Mouse (Mus musculus): ENCODE data around the gene Spata7.
"Not testable (repeated sequence)": the region's sequence is repeated elsewhere in the genome, so short reads cannot be mapped to it uniquely, and the experiment has no call there.

Spata7 gene

DNA sequence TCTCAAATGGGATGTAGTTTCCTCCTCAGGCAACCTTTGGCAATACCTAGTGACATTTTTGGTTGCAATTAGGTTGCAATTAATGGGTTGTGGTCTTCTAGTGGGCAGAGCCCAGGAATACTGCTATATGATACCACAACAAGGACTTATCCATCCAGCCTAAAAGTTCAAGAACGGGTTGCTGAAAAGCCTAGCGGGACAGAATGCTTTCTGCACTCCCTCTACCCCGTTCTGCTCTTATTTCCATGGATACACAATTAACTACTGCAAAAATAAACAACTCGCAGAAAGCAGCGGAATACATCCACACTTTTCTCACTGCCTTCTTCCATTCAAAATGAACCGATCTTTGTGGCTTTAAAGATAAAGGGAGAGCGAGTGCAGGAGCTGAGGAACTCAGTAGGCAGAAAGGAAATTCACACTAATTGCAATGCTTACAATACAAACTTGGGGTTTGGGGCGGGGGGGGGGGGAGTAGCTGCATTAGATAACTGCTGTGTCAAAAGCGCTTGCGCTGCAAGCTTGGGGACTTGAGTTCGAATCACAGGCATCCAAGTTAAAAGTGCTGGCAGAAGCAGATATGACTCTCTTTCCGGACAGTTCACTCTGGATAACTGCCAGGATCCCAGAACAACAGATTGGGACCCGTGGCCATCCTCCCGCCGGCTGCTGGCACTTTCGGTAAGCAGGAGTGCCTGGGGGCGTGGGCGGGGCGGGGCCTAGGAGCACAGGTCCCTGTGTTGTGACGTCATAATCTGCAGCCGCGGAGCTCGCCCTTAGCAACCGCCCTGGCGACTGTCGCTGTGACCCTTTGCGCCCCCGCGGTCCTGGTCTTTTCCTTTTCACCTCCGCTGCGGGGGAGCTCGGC is at the start of gene Spata7:
Gene Spata7, plus strand, starts transcription at position 766 of the 868 bp plus-strand sequence.
- peak; percentile 96 for DNase-seq (ENCODE audit: low spot score)

DNA sequence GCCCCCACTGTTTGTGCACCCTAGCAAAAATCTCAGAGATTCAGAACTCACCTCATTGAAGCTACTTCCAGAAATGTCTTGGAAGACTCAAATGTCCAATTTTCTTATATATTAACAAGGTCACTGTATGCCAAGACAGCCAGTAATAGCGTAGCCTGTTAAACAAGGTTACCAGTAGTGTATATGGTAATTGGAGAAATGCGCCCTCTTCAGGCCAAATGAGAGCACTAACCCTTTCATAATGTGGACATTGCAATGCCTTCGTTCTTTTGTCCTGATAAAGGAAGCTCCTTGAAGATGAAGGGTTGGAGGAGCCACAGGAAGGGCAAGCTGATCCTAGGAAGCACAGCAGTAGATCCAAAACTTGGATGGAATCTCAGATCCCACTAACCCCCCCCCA is 42.7 kb upstream of the Spata7 start:
- DNase-seq (ENCODE audit: low spot score): peak; percentile 69

DNA sequence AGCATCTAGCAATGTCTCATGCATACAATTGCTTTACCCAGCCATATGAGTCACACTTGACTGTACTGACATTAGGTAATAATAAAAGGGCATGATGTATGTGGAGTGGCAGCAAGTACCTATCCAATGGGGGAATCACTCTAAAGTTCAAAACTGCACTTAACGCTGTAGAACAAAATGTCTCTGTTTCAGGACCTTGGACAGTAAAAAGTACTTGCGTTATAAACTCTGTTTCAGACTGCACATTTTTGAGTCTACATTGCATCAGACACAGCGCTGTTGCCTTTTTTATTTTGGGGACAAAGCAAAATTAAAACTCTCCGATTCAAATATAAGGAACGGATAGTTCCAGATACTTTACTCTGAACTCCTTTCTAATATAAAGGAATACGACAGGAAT is 39.4 kb upstream of the Spata7 start:
- DNase-seq (ENCODE audit: low spot score): peak; percentile 67

DNA sequence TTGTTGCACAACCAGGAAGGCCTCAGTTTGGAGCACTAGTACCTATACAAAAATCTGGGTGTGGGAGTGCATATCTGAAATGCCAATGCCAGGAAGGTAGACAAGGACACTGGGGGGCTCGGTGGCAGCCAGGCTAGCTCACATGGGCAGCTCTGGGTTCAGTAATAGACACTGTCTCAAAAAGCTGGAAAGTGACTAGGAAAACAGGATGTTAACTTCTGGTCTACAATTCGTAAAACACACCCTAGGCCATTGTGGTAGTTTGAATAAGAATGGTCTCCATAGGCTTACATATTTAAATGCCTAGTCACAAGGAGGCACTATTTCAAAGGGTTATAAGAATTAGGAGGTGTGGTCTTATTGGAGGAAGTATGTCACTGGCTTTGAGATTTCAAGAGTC is 36.9 kb upstream of the Spata7 start:
- no peak for DNase-seq (ENCODE audit: low spot score)

DNA sequence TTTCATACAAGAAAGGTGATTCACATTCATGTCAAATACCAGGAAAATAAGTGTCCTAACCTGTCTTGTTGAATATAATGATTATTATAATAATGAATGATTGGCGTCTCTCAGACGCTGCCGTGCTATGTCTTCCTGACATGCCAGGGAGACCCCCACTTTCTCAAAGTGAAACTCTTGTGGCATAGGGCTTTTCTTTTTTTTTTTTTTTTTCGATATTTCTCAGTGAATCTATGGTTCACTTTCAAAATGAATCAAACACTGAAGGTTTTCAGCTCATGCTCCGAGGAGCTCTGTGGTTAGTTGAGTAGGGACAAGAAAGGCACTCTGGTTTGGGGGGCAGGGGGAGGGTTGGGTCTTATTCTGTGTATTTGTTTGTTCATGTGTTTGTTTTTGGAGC is 27.1 kb upstream of the Spata7 start:
- no peak for DNase-seq (ENCODE audit: low spot score)

DNA sequence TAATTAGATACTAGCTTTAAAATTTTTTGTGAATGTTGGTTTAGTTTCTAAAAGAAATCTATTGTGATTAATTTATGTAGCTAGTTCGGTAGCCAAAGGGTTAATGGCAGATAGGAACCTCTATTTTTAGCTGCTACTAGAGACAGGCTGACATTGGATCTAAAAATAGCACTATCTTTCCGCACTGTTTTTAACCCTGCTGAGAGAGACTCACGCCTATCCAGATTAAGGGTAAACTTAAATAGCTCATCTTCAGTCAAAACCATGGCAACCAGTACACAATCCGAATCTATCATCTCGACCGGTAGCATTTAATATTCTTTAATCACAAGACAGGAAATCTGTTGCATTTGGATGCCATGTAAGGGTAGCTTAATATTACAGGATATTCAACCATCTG is 25.8 kb upstream of the Spata7 start:
- DNase-seq (ENCODE audit: low spot score): peak; percentile 22

DNA sequence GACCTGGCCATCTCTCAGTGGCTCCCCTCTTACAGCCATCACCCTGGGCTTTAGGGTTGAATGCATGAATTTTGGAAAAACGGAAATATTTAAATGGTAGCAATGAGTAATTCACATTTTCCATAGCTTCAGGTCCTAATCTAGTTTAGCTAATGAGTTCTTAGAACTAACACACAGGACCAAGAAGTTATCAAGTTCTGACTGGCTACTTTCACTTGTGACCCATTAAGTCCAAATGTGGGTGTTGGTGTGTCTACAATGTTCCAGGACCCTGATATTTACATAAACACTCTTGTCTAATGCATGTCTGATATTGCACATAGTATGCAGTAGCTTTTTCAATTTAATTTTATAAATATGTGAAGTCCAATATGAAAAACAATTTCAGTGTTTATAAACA is 22.7 kb upstream of the Spata7 start:
- no peak for DNase-seq (ENCODE audit: low spot score)

DNA sequence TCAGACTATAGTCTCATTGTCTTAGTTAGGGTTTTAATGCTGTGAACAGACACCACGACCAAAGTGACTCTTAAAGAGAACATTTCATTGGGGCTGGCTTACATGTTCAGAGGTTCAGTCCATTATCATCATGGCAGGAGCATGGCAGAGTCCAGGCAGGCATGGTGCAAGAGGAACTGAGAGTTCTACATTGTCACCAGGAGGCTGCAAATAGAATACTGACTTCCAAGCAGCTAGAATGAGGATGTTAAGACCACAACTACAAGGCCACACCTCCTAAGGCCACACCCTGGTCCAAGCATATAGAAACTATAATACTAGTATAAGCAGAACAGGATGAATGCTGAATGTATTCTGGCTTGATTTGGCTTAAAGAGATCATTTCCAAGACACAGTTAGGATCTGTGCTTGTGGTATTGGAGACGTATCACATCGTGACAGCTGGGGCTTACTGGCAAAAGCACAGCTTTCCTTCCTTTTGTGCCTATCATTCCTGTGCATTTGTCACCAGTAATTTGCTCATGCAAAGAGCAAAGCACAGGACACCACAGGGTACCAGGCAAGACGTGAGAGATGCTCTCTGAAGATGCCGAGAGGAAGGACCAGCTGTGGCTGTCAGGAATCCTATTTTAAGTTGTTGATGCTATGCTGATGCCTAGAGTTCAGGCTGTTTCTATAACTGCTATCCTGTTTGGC is 21.2 kb upstream of the Spata7 start:
- no peak for DNase-seq (ENCODE audit: low spot score)

DNA sequence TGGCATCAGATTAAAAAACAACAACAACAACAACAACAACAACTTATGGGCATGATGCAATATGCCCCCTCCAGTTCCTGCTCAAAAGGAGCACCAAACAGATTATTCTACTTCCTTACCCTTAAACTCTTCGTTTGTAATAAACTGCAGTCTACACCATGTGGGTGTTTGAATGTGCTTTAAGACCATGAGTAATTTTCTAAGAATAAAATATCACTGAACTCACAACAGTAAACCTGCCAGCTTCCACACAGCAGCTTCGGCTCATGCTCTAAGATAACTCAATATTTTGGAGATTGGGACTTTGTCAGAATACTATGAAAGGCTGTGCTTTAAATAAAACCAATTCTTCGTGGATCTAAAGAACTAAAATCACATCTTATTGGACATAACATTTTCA is 17.6 kb upstream of the Spata7 start:
- DNase-seq (ENCODE audit: low spot score): no peak

DNA sequence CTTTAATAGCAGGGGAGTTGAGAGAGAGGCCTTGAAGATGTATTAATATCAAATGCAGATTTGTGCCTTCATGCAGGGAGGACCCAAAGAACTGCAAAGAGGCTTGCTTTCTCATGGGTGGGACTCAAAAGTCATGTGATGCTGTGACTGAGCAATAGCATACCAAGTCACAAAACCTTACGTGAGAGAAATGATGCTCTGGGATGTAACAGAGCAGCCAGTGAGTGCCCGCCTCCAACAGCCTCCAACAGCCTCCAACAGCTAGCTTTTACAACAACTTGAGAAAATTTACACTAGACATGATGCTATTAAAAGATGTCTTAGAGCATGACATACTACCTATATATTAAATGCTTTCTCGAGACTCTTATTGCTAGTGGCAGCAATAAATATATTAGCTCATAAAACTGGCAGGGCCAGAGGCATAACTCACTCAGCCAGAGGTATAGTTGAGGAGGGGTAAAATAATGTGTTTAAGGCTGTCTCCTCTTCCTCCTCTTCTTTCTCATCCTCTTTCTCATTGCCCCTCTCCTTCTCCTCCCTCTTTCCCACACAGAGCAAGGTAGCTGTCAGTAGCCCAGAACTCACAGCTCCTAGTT is 12.9 kb upstream of the Spata7 start:
- DNase-seq (ENCODE audit: low spot score): no peak

DNA sequence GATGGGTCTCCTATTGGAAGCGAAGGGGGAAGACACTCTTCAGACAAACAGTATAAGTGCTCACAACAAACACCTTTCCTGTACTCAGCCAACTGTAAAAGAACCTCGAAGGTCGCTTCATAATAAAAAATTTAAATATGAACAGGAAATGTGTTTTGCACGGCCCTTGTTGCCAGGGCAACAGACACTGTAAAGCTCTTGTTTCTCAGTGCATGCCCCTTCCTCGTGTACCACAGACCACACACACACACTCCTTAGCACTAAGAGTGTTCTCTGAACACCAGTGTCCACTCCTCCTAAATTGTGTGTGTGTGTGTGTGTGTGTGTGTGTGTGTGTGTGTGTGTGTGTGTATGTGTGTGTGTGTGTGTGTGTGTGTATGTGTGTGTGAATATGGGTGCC is 12.2 kb upstream of the Spata7 start:
- DNase-seq (ENCODE audit: low spot score): no peak

DNA sequence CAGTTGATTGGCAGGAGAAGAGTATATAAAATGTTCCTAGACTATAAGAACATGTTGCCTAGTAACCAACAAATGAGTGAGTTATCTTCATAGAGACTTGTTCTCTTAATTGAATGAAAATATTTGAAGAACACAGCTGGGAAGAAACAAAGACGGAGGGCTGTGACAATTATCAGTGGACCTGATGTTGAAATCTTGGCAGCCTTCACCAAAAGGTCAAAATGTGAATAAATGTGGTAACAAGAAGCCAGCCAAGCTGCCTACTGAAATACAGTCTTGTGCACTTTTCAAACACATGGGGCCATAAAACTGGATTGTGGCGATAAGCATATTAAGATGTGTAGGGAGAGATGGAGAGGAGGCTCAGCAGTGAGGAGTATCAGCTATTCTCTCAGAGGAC is 8.5 kb upstream of the Spata7 start:
- no peak for DNase-seq (ENCODE audit: low spot score)

DNA sequence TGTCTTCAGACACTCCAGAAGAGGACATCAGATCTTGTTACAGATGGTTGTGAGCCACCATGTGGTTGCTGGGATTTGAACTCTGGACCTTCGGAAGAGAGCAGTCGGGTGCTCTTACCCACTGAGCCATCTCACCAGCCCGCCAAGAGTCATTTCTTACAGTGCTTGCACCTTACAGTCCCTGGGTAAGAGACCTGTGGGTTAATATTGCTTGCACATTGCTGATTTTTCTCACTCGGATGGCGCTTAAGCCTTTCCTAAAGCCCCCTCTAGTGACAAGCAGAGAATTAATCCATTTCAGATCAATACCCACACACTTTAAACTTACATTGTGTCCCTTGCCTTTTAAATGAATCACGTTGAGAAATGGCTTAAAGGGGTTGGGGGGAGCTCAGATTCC is 7.0 kb upstream of the Spata7 start:
- DNase-seq (ENCODE audit: low spot score): peak; percentile 51

DNA sequence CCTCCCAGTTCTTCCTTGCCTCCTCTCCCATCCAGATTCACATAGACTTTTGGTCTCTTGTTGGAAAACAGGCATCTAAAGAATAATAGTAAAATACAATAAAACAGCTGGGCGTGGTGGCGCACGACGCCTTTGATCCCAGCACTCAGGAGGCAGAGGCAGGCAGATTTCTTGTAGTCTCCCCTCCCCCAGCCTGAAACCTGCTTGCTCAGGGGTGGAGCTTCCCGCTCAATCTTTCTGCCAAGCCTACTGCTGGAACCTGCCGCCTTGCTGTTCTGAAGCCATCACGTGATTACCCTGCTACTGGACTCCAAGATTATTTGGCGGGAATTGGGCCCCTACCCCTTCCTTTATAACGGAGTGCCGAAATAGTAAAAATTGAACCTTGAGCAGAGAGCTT is 4.7 kb upstream of the Spata7 start:
- not testable (repeated sequence) for DNase-seq (ENCODE audit: low spot score)

DNA sequence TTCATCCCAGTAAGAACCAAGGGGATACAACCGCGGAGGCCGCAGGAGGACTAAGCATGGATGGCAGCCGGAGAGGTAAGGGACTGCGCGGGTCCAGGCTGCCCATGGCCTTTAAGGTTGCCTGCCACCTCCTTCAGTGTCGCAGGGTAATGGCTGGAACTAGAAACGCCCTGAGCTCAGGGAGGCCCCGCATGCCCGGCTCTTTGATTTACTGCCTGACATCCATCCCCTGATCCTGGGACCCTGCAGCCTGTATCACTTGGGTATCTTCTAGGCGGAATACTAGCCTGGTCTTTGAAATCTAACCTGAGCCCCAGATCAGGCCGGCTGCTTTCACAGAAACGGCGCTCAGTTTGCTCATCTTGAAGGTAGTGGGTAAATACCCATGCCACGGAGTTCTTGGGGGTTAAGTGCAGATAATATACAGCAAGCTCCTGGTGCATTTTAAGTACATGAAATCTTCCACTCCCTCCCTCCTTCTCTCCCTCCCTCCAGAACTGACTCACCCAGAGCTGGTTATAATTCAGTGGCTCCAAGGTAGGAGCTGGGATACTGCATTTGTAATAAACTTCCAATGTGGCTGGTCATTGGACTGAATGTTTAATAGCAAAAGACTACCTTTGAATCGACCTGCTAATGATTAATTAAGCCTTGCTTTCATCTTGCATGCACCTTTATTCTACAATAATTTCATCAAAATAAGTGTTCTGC is 458 bp downstream of the Spata7 start:
- no peak for DNase-seq (ENCODE audit: low spot score)

DNA sequence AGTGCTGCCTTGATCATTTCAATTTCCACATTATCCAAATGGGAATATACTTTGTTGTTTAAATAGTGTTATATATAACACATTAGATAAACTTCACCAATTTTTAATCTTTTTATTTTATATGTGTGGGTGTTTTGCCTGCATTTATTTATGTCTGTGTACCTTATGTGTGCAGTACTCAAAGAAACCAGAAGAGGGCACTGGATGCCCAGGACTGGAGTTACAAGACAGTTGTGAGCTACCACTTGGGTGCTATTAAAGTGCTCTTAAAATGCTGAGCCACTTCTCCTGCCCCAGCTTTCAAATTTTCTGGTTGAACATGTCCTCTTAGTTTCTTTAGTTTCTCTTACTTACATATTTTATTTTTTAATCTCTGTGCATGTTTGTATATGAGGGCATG is 16.9 kb downstream of the Spata7 start:
- peak; percentile 5 for DNase-seq (ENCODE audit: low spot score)

DNA sequence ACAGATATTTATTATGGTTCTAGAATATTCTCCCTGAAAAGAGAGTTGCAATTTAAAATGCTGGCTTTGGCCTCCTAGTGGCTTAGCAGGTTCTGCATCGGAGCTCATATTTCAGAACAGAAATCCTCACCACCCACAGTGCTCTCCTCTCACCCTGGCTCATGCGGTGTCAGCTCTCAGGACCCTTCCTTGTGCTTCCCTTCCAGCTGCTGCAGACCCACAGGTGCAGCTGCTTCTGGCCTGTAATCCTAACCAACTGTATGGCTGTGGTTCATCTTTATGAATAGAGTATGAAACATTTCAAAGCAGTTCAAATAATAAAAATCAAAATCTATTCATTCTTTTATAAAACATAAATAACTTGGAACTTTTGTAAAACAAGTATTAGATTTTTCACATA is 28.9 kb downstream of the Spata7 start:
- DNase-seq (ENCODE audit: low spot score): no peak

DNA sequence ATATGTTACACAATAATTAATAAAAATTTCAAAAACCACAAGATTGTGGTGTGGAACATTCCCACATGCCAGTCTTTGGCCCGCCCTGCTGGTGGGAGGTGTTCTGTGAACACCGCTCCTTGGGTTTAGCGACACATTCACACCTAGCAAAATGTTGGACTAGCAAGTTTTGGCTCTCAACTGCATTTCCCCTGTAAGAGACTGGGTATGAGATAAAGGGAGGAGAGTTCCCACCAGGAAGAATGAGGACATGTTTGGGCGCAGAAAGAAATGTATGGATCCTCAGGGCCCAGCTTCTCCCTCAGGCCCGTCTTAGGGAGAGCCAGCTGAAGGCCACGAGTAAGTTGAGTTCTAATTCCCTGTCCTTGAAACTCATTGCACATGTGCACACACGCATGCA is 34.7 kb downstream of the Spata7 start:
- DNase-seq (ENCODE audit: low spot score): no peak

DNA sequence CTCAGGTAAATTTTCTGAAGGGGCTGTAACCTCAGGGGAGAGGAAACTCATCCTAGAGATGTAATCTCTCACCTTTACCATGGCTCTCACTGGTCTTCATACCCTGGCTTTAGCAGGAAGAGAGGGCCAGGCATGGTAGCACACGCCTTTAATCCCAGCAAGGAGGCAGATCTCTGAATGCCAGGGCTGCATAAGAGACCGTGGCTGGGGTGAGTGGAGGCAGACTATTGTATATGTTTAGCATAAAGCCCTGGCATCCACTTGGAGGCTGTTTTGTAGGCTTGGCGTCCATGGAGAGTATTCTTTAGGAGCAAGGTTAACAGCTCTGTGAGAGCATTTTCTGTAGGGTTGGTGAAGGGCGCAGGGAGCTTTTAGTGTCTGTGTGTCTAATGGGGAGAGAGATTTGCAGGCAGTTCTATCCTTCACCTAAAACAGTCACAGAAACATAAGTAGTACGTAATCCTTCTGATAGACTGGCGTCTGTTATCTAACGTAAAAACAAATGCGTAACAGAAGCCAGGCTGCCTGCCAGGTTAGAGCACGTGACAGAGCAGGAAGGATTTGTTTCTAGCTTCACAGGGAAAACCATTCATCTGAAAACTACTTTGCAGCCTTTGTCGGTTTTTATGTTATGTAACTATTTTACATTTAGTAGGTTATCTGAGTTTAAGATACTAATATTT is 40.3 kb downstream of the Spata7 start:
- DNase-seq (ENCODE audit: low spot score): no peak

DNA sequence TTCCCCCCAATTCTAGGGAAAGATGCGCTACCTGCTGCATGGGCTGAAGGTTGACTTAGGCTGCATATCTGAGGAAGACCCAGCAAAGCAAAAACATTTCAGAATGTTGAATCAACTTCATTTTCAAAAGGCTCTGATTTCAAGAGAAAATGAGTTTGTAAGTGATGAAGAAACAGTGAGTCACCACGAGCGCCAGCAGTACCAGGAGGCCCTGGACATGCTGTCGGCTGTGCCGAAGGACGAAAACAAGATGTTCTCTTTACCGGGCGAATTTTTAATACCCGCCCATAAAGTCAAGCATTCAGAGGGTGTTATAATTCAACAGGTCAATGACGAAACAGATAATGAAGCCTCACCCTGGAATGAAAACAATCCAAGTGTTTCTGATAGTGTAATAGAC is 41.1 kb downstream of the Spata7 start:
- no peak for DNase-seq (ENCODE audit: low spot score)

DNA sequence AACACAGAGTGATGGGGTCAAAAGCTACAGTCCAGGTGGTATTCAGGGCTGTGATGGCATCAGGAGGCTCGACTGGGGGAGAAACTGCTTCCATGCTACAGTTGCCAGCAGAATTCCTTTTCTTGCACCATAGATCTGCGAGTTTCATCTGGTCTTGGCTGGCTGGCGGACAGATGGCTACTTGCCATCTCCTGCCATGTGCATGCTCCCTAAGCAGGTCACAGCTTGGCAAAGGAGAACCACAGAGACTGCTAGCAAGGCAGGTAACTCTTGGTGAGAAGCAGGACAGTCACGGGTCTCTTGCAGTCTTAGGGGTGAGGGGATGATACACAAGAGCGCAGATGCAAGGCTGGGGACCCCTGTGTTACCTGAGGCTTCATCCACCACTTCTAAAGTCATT is 41.9 kb downstream of the Spata7 start:
- DNase-seq (ENCODE audit: low spot score): no peak

DNA sequence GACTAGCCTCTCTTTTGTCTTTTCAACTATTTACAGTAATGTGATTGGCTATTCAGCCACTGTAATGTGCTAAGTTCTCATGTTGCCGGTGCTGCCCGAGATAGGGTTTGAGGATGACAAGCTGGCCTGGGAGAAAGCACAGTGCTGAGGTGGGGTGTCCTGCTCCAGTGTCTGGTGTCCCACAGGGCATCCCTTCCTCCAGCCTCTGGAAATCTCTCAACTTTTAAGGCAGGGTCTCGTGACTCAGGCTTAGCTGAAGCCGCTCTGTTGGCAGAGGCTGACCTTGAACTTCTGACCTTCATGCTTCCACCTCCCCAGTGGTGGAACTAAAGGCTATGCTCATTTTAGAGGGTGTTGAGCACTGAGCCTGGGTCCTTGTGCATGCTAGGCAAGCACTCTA is 42.5 kb downstream of the Spata7 start:
- no peak for DNase-seq (ENCODE audit: low spot score)
